Mouse (Mus musculus): ENCODE data around the gene Gm20479. TPM values are rescaled to one million over a fixed set of nuclear protein-coding genes. Genes with fewer than 3 reads are reported as not detected.

Gene Gm20479
- total RNA-seq, 2 experiments from 2014 or later = not detected

DNA sequence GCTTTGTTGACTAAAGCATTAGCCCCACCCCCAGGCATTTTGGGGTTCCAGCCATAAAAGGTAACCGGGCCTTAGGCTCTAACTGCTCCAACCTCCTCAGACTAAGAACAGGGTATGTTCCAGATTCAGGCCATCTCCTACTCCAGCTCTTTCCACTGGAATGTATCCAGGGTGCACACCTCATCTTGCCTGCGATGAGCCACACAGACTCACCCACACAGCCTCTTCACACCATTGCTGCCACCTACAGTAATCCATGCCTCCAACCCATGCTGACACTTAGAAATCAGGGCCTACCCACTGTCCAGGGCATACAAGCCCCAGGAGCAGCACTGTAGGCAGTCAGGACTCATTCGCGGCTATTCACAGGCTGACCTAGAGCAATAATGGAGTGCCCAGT is 18.1 kb downstream of the Gm20479 start:
- peak in 1 of 2 experiments; percentile 46 for DNase-seq (ENCODE audit: low spot score in 2 of 2)
- intact Hi-C loops (cut with DNase I) = loop anchor here (5.0 to 10.0 kb wide), 4 partner anchors 43 to 346 kb away; partner anchors contain the start of gene Zfp607b

DNA sequence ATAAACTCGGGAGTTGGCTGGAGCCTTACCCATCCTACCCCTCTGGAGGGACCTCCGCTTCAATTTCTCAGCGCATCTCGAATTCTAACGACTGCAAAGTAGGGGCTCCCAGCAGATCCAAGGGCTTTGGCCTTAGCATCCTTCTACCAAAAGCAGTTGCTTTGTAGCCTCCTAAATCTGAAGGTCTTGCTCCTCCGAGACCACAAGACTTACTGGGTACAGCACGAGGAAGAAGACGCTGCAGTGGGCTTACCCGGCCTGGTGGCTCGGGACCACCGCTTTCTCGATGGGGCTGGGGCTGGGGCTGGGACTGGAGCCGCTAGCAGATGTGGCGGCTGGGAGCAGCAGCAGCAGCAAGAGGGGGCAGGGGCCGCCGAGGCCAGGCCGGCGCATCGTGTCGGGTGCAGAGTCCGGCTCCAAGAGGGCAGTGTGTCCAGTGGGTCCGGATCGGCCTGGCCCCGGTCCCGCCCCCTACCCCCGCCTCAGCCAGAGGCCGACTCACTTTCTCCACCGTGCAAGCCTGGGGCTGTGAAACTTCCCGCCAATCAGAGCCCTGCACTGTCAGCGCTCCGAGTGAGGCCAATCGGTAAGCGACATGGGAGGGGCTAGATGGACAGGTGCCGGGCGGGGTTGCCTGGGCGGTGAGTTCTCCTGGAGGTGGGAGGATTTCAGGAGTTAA is 19.9 kb downstream of the Gm20479 start, which contains the start of gene Ltbp4:
Gene Ltbp4 (minus strand): TSS at position 518 of the 679 bp plus-strand sequence.
- intact Hi-C loops (cut with DNase I) = loop anchor here (5.0 to 10.0 kb wide), 4 partner anchors 45 to 347 kb away; partner anchors contain the start of gene Zfp607b
- DNase-seq (ENCODE audit: low spot score in 2 of 2) = no peak

DNA sequence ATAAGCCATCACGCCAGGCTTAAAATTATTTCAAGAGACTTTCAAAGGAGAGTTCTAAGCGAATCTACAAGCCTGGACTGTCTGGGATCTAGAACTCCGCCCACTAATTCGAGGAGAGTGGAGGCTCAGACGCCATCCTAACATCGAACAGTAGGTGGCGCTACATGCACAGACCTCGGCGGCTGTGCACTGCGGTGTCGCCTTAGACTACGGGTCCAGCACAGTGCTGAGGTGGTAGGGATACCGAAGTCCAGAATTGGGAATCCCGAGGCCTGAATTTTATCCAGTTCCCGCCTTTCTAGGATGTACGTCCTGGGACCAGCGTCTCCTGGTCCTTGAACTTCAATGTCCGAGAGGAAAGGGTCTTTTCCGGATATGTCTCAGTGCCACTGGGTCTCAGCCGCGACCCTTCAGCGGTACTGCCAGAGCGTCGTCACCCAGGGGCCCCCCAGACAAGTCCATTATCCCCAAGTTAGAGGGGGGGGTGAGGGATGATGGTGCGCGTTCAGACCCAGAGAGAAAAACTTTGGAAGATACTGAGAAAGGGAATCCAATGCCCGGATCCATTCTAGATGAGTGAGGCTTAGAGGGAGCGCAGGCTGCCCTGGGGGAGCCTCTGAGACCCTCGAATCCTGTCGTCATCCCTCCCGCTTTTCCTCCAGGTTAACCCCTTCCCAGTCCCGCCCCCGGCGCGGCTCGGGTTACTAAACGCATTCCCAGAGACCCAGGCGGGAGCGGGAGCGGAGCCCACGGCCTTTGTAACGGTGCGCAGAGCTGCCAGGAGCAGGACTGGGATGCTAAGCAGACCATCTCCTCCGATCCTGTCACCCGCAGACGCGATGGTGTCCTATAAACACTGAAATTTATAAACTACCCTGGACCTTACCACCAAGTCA is 21.0 kb downstream of the Gm20479 start:
- intact Hi-C loops (cut with DNase I) = loop anchor here (5.0 to 10.0 kb wide), 4 partner anchors 46 to 349 kb away; partner anchors contain the start of gene Zfp607b
- peak; percentile 94 to 95 for DNase-seq (ENCODE audit: low spot score in 2 of 2)

DNA sequence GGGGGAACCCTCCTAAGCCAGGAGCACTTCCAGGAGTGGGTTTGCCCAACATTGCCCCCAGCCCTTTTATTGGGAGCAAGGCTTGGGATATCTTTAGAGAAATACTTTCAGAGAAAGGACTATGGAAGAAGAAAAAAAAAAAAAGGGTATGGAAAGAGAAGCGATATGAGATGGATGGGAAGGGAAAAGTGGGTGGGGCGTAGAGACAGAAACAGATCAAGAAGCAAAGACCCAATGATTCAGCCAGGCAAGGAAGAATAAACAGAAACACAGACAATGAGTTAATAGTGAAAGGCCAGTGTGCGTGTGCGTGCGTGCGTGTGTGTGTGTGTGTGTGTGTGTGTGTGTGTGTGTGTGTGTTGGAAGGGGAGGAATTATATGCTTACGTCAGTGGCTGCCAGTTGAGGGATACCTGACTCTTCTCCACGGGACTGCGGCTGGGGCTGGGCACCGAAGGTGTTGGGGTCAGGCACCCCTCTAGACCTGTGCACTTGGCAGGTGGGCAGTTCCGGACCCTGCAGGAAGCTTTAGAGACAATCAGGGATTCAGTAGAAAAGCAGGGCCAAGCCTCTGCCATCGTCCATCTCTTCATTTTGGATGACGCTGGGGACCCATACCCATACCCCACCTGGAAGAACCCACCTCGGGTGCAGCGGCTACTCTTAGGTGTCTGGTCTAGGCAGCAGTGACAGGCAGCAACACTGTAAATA is 22.1 kb downstream of the Gm20479 start:
- no peak for DNase-seq (ENCODE audit: low spot score in 2 of 2)
- intact Hi-C loops (cut with DNase I) = loop anchor here (5.0 to 10.0 kb wide), 4 partner anchors 47 to 350 kb away; partner anchors contain the start of gene Zfp607b

DNA sequence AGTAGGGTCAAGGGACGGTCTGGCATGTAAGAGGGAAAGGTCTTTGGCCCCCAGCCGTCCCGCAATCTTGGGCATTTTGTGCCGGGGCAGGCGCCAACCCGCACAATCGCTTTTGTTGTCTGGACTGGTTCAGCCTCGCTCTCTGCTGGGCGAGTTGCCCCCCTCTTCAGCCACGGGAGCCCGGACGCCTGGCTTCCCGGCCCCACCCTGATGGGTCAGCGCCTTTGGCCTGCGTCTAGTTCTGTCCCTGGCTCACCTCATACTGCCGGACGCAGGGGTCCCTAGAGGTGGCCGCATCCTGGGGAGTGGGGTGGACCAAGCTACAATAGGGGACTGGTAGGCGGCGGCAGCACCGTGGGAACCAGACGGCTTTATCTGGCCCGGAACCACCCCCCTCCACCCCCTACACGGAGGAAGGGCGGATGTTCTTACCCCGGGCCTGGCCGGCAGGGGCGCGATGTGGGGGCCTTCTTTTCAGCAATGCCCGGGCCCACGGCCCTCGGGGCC is 22.8 kb downstream of the Gm20479 start:
- intact Hi-C loops (cut with DNase I) = loop anchor here (10.0 kb wide), 2 partner anchors 170 to 350 kb away; partner anchors contain the start of gene Zfp607b
- DNase-seq (ENCODE audit: low spot score in 2 of 2) = no peak

DNA sequence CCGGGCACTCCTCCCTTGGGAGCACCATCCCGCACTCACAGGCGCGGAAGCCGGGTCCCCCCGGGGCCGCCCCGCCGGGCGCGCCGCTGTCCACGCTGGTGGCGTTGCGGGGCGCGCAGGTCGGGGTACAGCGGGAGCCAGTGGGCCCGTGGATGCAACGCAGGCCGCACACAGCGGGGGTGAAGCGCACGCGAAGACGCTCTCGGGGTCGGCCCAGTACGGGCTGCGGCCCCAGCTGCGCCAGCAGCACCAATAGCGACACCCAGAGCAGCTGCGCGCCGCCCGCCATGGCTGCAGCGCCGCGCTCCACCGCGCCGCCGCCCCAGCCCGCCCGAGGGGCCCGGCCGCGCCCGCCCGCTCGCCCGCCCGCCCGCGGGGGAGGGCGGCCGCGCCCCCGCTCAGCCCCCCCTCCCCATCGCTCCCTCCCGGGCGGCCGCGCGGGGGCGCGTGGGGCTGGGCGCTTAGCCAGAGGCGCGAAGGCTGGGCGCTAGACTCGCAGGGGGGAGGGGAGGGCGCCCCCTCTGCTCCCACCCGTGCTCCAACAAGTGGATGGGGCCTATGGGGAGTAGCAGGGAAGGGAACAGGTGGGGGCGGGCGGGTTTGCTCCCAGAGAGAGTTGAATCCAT is 23.8 kb downstream of the Gm20479 start:
- DNase-seq (ENCODE audit: low spot score in 2 of 2) = no peak
- intact Hi-C loops (cut with DNase I) = loop anchor here (10.0 kb wide), 2 partner anchors 171 to 351 kb away; partner anchors contain the start of gene Zfp607b

DNA sequence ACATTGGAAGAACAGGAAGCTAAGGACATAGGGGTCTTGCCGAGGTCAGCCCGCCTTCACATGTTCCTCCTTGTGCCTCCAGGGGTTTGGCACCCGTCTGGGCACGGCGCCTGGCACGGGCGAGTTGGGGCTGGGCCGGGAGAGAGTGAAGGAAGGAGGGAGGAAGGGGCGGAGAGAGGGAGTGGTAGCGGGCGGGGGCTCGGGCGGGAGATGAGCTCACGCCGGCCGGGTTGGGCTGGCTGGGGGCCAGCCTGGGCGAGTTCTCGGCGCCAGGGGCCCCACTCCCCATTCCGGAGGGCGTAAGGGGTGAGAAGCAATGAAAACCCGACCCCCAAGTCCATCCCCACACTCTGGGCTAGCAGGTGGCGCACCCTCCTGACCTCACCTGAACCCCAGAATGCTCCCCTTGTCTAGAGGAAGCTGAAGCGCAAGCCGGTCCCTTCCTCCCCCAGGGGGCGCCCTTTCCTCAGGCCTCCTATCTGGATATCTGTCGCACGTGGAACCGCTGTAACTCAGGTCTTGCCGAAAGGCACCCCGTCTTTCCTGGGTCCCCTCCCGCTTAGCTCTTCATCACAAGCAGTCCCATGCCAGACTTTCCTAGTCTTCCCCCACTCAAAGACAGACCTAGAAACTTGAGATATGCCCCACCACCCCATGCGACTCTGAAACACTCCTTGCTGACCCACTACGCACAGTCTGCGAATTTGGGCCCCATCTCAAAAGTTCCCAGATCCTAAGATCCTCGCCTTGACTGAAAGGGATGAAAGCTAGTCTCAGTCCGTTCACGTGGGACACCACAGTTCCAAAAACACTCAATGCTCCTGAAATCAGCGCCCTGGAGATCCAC is 24.6 kb downstream of the Gm20479 start:
- intact Hi-C loops (cut with DNase I) = loop anchor here (10.0 kb wide), 2 partner anchors 172 to 352 kb away; partner anchors contain the start of gene Zfp607b
- peak; percentile 86 to 87 for DNase-seq (ENCODE audit: low spot score in 2 of 2)

DNA sequence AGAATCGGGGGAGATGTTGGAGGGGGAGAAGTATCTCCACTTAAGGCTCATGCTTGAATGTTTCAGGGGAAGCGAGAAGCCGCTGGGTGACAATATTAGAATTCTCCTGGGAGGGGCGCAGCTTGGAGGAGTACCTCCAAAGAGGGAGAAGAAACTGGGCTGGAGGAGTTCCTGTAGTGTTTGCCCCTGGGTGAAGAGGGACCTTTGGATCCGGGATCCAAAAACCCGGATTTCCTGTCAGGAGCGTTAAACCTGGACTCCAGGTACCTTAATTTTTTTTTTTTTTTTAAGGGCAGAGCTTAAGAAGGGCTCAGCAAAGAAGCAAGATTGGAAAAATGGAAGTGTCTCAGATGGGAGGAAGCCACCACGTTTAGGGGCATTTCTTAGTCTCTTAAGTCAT is 25.4 kb downstream of the Gm20479 start:
- intact Hi-C loops (cut with DNase I) = loop anchor here (10.0 kb wide), 2 partner anchors 173 to 353 kb away; partner anchors contain the start of gene Zfp607b
- no peak for DNase-seq (ENCODE audit: low spot score in 2 of 2)

DNA sequence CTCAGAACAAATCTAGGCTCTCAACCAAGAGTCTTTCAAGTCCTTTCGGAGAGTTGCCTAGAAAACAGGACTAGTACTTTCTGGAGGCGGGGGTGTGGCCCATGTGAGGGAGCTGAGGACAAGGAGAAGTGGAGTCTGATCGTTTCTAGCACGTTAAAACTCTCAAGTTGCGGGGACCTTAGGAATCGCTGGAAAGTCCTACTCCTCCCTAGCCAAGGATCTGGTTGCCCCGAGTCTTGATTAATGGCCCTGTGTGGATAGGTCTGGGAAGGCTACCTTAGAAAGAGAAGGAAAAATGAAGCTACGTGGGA is 25.7 kb downstream of the Gm20479 start:
- DNase-seq (ENCODE audit: low spot score in 2 of 2) = no peak
- intact Hi-C loops (cut with DNase I) = loop anchor here (10.0 kb wide), 2 partner anchors 173 to 353 kb away; partner anchors contain the start of gene Zfp607b

DNA sequence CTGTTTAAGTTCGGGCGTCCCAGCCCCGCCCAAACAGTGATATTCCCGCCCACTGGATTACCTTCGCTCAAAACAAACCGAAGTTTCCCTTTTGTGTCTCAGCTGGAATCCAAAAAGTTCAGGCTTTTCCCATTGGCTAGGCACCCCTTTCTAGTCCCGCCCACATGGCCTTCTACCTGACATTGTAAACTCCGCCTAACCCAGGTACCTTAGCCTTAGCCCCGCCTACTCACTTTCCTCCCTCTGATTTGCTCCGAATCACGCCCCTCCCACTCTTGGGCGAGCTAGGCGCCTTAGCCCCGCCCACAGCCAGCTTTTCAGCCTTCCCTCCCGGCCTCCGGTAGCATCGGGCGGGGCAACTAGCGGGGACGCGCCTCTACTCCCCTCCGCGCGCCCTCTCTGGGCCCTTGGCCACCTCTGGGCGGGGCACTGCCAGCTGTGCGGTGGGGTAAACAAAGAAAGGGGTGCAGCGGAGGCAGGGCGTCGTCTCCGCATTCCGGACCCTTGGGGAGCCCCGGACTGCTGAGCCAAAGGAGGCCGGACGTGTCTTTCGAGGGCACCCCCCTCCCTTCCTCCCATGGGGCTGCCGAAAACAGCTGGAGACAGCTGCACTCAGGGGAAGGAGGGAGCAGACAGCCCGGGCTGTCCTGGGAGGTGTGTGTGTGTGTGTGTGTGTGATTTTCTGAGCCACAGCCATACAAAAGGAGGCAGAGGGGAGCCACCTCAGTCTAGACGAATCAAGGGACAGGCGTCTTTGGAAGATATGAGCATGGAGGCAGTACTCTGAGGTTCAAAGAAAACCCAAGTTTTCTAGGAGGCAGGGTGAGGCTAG is 26.3 kb downstream of the Gm20479 start:
- peak; percentile 59 to 60 for DNase-seq (ENCODE audit: low spot score in 2 of 2)
- intact Hi-C loops (cut with DNase I) = loop anchor here (10.0 kb wide), 2 partner anchors 174 to 354 kb away; partner anchors contain the start of gene Zfp607b

DNA sequence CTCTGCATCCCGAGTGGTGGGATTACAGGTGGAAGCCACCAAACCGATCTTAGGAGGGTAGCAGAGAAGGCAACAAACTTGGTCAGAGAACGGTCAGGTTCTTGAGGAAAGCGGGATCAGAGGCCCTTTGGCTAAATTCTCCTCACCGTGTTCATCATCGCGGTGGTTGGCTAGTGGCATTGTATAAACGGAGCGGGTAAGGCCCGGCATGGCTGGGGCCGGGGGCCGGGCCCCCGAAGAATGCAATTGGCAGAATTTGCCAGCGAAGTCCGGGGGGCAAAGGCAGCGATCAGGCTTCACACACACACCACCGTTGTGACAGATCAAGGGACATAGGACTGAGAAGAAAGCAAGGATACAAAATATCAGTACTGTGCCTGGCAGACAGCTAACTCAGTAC is 27.2 kb downstream of the Gm20479 start:
- no peak for DNase-seq (ENCODE audit: low spot score in 2 of 2)
- intact Hi-C loops (cut with DNase I) = loop anchor here (10.0 kb wide), 2 partner anchors 175 to 355 kb away; partner anchors contain the start of gene Zfp607b

DNA sequence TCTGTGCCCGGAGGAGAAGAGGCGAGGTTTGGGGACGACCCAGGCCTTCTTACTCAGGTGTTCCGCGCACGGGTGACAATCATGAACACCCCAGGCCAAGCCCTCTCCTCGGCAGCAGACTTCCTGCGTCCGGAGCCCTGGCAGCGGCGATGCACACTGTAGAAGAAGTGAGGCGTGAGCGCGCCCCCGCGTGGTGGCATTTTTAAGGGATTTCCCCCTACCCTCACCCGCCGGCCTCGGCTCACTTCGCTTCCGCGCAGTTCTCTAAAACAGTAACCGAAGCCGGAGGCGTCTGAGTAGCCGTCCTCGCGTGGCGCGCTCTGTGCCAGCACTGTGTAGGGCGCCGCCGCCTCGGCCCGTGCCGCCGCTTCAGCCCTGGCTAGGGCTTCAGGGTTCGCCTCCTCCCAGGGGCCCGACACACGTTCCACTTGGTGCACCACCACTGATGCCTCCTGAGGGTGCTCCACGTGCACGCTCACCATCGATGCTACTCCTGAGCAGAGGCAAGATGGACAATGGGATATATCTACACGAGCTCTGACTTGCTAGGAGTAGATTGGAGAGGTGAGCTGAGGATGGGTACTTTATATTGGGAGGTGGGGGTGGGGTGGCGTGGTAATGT is 27.8 kb downstream of the Gm20479 start:
- intact Hi-C loops (cut with DNase I) = no loop called here
- DNase-seq (ENCODE audit: low spot score in 2 of 2) = peak; percentile 72 to 83

DNA sequence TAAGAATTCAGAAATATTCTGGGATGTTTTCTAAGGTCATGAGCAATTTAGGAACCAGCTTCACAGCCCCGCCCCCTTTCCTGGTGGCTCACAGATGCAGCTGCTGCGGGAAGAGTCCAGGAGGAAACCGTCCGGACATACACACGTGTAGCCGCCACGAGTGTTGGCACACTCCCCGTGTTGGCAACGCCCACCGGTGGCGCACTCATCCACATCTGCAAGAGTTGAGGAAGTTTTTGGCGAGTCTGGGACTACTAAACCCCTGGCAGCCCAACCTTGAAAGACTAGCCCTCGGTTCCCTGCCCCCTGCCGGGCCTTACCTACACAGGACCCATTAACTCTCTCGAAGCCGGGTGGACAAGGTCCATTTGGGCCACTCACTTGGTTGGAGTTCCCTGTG is 28.6 kb downstream of the Gm20479 start:
- intact Hi-C loops (cut with DNase I) = no loop called here
- DNase-seq (ENCODE audit: low spot score in 2 of 2) = peak in 1 of 2 experiments; percentile 45

DNA sequence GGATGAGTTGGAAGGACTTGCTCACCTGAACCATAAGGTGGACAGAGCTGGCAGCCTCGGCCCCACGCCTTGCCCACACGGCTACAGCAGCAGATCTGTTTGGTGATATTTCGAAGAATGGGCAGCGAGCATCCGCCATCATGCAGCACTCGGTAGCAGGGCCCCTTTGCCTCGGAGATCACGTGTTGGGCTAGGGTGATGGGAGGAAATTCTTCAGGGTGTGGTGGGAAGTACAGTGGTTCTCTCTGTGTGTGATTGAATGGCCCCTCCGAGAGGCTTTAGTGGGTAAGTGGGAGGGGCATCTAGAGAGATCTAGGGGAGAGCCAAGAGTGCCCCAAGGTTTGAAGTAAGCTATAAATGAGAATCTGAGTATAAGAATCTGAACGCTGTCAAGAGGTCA is 29.1 kb downstream of the Gm20479 start:
- intact Hi-C loops (cut with DNase I) = no loop called here
- no peak for DNase-seq (ENCODE audit: low spot score in 2 of 2)

DNA sequence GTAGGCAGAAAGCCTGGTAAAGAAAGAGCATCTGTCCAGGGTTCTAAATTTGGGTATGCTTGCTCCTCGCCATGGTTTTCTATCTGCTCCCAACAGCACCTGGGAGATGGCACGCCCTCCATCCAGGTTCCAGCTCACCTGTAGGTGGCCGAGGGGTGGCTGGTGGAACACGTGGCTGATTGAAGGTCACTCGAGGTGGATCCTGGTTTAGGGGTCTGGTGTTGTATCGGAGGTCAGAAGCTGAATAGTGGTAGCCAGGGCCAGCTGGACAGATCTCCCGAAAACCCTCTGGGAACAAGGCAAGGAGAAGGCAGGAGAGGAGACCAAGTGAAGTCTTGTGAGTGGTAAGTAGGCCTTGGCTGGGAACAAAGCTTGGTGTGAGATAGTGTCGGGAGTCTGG is 29.7 kb downstream of the Gm20479 start:
- intact Hi-C loops (cut with DNase I) = loop anchor here (2.0 kb wide), 1 partner anchor 25 kb away; no protein-coding TSS in a partner anchor
- DNase-seq (ENCODE audit: low spot score in 2 of 2) = no peak
